Mouse (Mus musculus) bone marrow macrophage, adult 2 months (primary cell): ENCODE results near the gene Polr1a.

Source experiments
- CTCF ChIP-seq: IDR thresholded peaks from 2 replicates; pipeline ENCODE4 v1.5.1; 2012; ENCODE audit warnings: low read depth, mild to moderate bottlenecking, low read length, moderate library complexity
- POLR2A ChIP-seq: IDR thresholded peaks from 2 replicates; pipeline ENCODE4 v1.6.1; 2012; ENCODE audit warnings: mild to moderate bottlenecking, low read depth, low read length, borderline replicate concordance

GRCm38 (mm10) chr6:71949721-71950120 lies 40.9 kb downstream of the Polr1a start:
- no peak for TF ChIP-seq POLR2A
- no peak for TF ChIP-seq CTCF
